Mouse (Mus musculus) right cerebral cortex, adult 18-20 months (tissue): ENCODE results near the gene Gins2.
A peak's percentile ranks its signal among the peaks of the same experiment; 100 is the strongest.

ENCODE experiments used
- DNase-seq: peaks from one replicate; pipeline ENCODE4 v3.0.0; 2022; ENCODE audit warnings: mixed read lengths

The Gins2 gene

DNA sequence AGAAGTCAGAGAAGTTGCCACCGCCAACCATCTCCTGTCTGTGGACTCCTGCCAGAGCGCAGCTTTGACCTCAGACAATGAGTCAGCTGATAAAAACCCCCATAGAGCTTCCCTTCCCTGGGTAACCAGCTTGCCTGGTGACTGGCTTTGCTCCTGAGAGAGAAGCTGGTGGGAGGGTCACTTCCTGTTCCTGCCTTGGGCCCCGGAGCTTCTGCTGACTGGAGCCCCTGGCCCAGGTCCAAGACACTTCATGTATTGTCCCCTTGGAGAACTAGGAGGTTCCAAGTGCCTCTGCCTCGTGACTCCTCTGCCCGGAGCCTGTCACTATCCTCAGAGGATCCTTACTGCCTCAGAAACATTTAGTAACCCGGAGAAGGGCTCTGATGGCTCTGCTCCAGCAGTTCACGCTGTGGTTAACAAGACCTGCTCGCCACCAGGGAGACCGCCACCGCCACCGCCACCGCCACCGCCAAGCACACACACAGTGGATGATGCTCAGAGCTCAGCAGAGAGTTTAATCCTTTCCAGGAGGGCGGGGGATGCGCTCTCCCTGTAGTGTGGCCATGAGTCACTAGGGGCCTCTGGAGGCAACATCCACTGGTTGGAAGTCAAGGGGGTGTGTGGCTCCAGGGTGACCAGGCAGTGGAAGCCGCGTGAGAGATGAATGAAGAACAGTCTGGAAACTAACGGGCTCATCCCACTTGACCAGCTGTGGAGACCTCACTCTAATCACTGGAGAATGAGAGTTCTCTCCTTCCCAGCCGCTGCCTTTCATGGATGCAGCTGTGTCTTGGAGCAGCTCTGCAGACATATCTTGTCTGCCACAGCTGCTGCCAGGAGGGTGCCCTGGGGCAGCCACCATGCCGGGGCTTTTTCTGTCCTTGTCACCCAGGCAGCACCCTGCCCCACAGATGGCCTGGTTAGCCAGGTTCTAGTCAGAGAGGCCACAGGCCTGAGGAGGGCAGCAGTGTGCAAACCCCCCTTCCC lies 25.0 kb downstream of the Gins2 start:
- DNase-seq = peak; percentile 78

DNA sequence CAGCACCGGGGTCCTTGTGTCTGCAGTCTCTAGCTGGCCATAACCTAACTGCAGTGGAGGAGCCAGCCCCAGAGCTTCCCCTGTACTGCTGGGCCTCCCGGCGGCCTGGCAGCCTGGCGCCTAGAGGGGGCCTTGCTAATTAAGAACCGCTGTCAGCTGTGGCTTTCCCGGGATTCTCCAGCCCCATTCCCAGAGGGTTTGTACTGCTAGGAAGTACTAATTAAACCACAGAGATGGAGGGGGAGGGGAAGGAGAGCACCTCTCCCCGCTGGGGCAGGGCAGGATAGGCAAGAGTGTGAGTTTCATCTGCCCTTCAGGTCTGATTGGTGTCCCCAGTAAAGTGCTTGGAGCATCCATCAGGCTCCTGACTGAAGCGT lies 25.8 kb downstream of the Gins2 start:
- no peak for DNase-seq

DNA sequence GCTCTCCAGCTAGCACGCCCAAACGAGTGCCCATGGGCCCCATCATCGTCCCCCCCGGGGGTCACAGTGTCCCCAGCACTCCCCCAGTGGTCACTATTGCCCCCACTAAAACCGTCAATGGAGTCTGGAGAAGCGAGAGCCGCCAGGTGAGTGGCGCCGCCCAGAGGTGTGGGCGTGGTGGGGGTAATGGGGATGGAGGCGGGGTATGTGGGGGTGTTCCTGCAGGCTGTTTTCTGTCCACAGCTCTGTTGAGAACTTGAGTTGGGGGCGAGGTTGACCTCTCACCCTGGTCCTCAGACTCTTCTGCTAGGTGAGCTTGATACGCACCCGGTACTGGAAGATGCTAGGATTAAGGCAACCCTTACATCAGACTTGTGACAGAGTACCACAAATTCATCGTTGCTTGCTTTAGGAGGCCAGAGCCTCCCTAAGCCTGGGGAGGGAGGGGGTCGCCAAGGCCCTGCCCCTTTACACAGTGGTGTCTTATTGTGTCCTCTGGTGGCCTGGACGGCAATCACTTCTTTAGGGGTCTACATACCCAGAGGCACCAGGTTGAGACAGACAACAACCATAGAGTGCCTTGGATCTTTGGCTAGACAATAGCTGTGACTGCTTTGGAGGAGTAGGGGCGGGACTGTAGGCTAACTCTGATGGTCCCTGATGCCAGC lies 26.3 kb downstream of the Gins2 start:
- no peak for DNase-seq

DNA sequence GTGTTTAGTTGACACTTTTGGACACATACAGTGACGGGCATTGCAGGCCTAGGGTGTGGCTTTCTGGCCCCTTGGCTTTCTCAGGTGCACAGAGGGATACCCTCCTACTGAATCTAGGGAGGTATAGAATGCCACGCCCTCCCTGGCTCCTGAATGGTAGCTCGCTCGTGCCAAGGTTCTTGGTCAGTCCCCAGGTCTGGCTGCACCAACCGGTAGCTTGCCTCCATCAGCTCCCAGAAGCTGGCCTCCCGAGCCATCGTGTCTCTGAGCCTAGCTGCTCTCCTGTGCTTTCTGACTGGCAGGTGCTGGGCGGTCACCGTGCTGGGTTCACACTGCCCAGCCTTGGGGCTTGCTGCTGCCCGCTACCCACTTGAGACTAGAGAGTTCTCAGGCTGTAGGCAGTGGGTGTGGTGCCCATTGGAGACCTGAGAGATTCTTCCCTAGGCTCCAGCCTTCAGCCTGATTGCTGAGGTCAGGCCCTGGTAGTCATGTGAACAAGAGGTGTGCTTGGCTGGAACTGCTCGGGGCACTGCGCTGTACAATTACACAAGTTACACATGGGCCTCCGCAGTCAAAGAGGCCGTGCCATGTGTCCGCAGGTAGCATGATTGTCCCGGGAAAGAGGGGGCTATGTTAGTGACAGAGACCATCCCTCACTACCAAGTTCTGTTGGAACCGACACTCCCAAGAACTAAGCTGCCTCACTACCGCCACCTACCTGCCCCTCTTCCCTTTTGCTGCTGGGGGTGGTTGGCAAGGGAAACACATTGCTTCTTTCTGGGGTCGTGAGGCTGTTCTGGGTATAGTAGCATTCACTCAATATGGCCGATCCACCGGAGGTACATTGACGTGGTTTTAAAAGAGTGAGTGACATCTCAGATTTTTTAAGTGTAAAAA lies 27.3 kb downstream of the Gins2 start:
- DNase-seq = no peak

DNA sequence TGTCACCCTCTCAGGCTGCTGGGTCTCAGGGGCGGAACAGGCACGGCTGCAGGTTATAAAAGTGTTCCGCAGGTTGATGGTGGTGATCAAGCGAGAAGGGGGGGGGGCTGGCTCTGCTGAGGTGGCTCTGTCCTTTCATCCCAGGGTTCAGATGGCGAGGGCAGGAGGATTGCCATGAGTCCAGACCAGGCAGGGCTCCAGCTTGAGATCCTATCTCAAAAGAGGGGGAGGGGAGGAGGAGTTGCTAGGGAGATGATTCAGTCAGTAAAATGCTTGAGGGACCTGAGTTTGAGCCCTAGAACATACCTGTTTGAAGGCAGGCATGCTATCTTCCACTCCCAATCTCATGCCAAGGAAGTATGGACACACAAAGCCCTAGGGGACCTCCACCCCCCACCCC lies 28.6 kb downstream of the Gins2 start:
- no peak for DNase-seq

DNA sequence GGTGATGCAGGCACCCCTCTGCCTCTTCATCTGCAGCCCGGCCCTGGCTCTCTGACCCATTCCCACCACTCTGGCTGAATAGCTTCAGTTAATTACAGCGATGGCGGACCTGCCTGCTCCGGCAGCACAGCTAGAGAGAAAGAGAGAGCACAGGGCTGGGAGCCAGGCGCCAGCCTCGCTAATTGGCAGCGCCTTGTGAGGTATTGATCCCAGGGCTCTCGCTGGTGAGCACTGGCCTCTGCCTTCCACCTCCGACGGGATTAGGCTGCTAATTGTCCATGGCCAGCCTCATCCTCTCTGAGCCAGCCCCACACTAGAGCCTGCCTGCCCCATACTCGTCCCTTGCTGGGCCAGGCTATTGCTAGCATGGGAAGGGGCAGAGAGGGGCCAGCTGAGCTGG lies 29.4 kb downstream of the Gins2 start:
- no peak for DNase-seq

DNA sequence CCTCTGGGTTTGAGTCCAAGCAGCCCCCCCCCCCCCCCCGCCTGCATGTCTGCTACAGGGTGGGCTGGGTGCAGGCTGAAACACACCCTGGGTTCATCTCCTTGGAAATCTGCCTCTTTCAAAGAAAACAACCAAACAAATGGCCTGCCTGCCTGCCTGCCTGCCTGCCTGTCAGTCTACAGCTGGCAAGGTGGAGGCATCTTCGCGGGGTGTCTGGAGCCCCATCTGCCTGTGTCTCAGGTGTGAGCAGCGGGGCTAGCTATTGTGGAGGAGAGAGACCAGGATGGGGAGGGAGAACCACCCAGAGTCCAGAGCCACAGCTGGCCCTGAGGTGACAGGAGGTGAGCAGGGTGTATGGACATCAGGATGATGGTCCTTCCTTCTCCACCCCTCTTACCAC lies 30.9 kb downstream of the Gins2 start:
- no peak for DNase-seq

DNA sequence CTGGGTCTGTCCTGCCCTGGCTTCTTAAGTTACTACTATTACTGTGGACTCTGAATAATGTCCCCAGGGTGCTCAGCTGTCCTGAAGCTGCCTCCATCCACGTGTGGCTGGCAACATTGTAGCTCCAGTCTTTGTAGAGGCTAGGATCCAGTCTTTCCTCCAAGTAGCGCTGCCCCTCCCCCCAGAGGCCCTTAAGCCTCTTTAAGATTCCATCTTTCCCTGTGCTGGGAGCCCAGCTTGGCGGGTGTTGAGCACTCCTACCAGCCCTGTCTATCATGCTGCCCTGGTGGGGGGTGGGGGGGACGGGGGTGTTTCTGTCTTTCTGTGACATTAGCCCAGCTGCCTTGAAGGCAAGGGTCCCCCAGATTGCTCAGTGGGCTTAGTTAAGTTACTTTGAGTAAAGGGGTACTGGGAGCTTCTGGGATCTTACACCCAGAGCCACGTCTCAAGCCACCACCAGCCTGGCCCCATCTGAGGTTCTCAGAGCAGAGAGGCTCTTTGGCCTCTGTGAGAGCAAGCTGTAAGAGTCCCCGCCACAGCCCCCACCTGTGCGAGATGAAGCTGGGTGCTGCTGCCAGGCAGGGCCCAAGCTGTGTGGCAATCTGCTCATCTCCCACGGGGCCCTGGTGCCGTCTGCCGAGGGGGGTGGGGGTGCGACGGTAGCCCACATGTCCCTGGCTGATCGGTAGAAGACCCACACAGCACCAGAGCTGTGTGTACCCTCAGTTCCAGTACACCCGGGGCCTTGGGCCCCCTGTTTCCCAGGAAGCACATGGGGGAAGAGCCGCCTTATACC lies 31.7 kb downstream of the Gins2 start:
- peak; percentile 86 for DNase-seq

DNA sequence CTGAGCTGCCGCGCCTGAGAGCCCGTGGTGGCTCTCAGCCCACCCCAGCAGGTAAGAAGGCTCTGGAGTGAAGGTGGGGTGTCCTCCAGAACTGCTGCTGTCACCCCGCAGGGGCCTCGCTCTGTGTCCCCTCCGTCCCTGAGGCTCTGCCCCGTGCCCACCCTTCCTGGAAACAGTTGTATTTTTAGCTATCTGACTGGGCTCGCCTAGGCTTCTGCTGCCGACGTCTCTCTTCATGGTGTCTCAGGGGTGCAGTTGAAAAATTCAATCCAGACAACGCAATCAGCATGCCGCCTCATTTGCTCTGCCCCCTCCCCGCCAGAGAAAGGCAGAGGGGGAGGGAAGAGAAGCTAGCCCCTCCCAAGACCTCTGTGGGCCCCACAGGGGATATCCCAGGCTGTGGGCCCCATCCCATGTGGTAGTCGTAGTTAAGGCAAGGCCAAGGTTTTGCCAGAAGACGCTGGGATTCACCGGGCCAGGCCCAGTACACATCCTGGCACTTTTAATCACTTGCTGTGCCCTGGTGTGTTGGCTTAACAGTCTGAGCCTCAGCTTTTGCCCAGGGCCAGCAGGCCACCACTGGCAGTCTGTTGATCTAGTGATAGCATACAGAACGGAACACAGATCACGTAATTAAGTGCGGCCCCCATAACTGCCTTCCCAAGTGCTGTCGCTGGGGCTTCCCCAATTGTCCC lies 32.8 kb downstream of the Gins2 start:
- DNase-seq = no peak

DNA sequence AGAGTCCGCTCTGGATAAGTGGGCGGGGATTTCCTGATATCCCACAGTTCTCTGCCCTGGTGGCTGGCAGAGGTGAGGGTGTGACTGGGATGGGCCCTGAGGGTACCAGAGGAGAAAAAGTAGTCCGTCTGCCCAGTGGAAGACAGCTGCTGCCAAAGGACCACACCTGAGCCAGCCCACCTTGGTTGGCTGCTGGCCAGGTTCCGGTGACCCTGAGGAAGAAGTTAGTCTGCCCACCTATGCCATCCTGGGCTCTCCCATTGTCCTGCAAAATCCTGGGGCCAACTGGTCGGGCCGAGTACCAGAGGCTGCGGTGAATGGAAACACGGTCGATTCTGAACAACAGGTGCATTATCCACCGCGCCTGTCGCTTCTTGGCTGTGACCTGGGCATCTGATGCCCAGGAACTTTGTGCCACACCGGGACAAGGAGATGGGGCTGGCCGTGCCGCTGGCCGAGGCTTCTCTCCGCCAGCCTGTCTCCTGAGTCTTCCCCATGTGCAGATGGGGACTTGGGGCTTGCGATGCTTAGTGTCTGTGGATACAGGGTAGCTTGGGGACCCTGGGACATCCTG lies 34.6 kb downstream of the Gins2 start:
- DNase-seq = no peak

DNA sequence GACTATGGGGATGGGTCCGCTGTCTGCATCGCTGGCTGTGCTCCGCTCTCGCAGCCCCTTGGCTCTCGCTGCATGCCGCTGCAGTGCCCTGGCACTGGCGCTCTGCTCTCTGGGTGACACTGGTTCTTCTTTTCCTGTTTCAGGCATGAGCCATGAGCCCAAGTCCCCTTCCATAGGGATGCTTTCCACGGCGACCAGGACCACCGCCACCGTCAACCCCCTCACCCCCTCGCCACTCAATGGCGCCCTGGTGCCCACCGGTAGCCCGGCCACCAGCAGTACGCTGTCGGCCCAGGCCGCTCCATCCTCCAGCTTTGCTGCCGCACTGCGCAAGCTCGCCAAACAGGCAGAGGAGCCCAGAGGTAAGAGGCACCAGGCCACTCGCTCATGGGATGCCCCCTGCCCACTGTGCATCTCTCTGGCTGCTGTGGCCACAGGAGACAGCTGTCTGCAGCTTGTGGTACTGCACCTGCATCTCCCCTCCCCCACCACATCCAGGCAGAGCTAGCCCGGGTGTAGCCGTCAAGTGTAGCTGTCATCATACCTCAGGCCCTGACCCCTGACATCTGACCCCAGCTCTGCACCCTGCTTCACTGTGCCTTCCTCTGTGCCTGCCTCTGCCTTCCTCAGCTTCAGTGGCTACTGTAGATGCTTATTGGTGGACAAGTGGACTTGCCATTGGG lies 35.5 kb downstream of the Gins2 start:
- no peak for DNase-seq

DNA sequence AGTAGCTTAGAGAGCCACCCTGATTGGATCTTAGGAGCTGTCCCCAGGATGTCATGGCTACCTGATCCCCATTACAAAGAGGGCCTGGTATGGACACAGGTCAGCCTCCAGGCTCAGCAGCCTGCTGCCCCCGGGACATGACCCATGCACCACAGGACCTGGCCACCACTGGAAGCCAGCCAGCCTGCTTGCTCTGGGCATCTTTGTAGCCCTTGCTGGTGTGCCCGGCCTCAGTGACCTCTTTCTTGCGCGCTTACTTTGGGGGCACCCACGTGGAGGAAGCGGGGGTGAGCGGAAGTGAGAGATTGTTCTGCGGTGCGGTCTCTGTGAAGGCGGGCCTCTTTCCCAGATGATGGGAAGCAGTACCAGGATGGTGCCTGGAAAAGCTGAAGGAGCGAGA lies 36.6 kb downstream of the Gins2 start:
- no peak for DNase-seq

DNA sequence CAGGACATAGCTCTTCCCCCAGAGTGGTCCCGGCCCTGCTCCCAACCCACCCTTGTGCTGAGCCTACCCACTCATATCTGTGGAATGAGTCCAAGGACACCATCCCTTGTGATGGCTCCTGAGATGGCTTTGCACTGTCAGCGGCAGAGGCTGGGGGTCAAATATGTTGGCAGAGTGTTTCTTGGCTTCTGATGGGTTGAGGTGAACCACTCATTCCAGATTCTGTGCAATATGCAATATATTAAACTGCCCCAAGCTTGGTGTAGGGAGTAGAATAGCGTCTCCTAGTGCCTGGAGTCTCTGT lies 37.5 kb downstream of the Gins2 start:
- DNase-seq = no peak

DNA sequence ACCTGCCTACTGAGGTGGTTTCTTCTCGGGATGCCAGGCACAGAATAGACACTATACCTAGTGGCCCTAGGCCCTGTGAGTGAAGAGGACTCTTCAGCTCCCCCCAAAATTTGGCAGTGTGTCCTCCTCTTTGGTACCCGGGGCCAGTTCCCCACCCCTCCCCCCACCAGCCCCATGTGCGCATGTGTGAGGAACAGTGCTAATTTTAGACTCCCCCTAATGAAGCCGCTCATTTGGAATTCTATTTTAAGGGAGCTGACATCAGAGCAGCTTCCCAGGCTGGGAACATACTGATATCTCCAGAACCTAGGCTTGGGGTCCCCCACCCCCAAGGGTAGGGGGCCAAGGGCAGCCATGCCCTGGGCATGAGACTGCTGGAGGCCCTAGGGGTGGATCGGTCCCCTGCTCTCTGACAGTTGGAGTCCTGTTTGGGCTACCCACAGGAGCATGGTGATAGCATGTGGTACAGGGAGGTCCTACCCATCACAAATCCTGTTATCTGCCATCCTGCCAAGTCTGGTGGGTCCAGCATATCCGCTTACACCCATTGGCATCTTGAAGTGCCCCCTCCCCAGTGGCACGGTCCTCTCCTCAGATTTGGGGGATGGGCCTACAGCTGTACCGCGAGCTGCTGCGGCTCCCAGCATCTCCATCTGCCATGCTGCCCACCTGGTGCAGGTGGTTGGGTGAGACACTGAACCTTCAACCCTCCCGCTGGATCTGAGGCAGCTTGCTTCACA lies 38.0 kb downstream of the Gins2 start:
- DNase-seq = no peak

DNA sequence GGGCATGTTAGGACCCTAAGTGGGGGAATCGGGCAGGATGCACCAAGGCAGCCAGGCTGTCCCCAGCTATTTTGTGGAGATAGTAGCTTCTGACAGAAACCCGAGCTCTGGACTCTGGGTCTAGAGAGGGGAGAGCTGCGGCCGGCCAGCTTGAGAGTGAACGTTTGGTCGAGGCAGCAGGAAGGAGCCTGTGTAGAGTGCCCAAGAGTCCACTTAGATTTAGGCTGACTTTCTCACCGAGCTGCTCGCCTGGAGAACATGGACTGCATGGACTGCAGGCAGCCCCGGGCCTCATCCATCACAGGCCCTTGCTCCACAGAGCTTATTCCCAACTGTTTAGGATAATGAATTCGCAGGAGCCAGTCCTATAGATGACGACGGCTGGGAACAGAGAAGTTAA lies 38.7 kb downstream of the Gins2 start:
- DNase-seq = no peak

DNA sequence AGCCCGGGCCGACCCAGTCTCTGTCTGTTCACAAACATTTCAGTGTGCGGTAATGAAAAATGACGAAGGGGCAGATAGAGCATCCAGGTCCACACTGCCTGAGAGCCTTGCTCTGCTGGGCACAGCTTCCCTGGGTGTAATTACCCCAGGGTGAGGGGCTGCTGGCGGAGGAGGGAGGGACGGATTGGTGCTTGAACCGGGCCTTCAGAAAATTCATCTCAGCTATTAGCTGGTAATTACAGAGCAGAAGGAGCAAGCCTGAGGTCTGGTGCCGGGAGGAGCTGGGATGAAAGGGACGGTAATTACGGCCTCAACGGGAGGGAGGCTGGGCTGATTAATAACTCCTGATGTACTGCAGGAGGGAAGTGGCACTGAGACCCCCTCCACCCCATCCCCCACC lies 39.2 kb downstream of the Gins2 start:
- DNase-seq = no peak

DNA sequence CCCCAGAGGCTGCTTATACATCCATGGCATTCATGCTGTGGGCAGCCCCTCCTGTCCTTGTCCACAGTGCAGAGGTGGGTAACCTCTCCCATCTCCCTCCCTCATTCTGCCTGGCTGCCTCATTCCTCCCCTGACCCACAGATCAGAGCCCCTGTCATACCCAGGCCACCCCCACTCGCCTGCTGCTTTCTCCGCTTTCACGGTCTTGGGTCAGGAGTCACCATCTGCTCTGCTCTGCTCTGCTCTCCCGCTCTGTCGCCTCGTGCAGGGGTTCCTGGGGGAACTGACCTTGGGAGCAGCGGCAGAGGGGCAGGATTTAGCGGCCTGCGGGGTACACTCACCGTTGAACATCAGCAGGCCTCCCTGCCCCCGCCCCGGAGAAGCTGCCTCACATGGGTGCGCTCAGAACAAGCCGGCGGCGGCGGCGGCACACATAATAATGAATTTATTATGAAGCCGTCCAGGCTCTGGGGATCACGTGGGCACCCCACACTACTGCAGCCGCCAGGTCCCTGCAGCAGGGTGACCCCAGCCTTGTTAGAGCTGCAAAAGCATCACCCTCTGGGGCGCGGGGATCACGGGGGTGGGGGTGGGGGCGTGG lies 39.7 kb downstream of the Gins2 start:
- DNase-seq = peak; percentile 75

DNA sequence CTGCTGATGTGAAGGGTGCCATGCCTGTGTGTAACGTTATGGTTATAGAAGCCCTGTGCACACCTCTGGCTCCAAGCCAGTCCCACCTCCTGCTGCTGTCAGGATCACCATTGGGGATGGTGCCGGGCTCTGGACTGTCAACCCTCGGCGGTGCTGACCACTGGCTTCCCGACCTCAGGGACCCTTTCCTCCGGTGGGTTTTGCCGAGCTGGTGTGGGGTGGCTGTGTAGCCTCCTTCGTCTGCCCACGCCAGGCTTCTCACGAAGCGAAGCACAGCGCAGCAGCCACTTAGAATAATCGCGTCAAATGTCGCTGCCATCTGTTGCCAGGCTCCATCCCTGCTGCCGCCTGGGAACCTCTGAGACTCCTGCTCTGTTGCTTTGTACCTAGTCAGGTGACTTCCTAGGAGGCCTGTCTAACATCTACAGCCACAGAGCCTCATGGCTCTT lies 40.8 kb downstream of the Gins2 start:
- peak; percentile 72 for DNase-seq

DNA sequence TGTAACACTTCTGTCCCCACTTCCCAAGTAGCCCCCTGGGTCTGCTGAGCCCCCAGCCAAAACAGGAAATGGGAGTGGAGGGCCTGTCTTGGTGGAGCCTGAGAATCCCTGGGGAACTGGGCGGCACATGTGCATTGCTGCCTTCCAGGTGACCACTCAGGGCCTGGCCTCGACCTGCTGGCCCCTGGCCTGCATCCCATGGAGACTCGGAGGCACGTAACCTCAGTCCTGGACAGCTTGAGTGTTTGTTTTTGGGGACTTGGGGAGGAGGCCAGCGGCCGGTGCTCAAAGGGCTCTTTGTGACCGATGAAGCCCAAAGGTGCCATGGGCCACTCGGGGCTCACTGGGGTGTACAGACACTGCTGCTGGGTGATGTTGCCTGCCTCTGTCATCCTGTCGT lies 41.5 kb downstream of the Gins2 start:
- DNase-seq = no peak

DNA sequence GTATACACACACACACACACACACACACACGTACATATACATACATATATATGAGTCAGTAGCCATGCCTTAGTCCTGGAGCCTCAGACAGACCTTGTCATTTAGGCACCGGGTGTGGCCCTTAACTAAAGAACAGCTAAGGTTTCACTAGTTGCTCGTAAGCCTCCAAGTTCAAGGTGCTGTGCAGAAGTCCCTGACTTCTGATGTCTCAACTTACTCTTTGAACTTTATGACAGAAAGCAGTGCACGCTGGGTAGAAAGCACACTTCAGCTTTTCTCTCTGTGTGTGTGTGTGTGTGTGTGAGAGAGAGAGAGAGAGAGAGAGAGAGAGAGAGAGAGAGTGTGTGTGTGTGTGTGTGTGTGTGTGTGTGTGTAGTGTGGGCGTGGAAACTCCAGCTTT lies 44.9 kb downstream of the Gins2 start:
- DNase-seq = no peak
